Mouse (Mus musculus): ENCODE results near the gene Ly6f. TPM values are rescaled to one million over a fixed set of nuclear protein-coding genes. Genes with fewer than 3 reads are reported as not detected.

Gene Ly6f
- polyA plus RNA-seq (2016; fragmentation: Nextera tagmentation; extraction: Ambion mirVana) = not detected in 2 replicates

DNA sequence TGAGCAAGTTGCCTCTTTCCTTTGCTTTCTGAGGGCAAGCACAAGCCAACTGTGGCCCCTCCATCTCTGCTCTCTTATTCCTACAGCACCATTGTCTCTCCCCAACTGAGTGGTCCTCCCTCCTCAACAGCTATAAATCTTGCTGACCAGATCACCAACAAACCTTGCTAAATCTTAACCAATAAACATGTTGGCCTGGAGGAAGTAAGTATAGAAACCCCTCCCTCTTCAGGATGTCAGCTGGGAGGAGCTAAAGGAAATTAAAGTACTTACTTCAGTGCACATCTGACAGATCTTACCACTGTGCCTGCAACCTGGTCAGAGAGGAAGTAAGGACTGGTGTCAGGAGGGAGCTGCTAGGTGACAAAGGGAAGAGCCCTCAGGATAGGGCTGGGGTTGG lies at the start of gene Ly6f:
TSS of gene Ly6f (plus strand) at position 301 of the 400 bp plus-strand sequence.
- no peak within 1 kb of the TSS for H3K27ac ChIP-seq (ENCODE audit: poor library complexity, severe bottlenecking)
- no peak within 1 kb of the TSS for H3K9ac ChIP-seq
- H3K4me3 ChIP-seq = no peak within 1 kb of the TSS
- no peaks in the 10 kb centered on the region for H3K36me3 ChIP-seq
- H3K4me2 ChIP-seq = no peak within 1 kb of the TSS
- H3K9me3 ChIP-seq (replicated peaks) = 0 out of 2 replicates have a peak, but pooled peaks cover 4% of the 10 kb centered on the region
- no peak for ATAC-seq (ENCODE audit: insufficient number of reproducible peaks, low FRiP score)
- no peaks in the 10 kb centered on the region for H3K4me1 ChIP-seq (replicated peaks)
- H3K27me3 ChIP-seq (replicated peaks) = no peaks in the 10 kb centered on the region

DNA sequence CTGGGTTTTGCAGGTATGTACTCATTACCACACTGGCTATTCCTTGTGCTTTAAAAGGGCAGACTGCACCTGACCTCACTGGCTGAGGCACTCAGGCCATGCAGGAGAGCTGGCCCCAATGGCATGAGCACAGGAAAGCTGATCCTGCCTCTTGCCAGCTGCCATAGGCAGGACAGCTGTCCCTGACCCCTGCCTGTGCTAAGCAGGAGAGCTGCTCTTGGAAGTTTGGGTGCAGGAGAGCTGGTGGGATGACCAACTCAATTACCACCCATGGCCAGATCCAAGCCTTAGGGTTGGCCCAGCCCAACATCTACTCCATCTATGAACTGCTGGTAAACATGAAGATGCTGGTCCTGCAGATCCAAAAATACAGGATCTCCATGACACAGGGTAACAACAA lies 46.3 kb upstream of the Ly6f start:
- no peaks in the 10 kb centered on the region for H3K4me1 ChIP-seq (replicated peaks)
- H3K27ac ChIP-seq (ENCODE audit: poor library complexity, severe bottlenecking) = no peak overlapping the region
- no peaks in the 10 kb centered on the region for H3K36me3 ChIP-seq
- no peaks in the 10 kb centered on the region for H3K27me3 ChIP-seq (replicated peaks)
- H3K9me3 ChIP-seq (replicated peaks) = peaks cover 14% of the 10 kb centered on the region
- H3K4me3 ChIP-seq = no peak overlapping the region
- no peak overlapping the region for H3K9ac ChIP-seq
- H3K4me2 ChIP-seq = no peak overlapping the region
- no peak for ATAC-seq (ENCODE audit: insufficient number of reproducible peaks, low FRiP score)

DNA sequence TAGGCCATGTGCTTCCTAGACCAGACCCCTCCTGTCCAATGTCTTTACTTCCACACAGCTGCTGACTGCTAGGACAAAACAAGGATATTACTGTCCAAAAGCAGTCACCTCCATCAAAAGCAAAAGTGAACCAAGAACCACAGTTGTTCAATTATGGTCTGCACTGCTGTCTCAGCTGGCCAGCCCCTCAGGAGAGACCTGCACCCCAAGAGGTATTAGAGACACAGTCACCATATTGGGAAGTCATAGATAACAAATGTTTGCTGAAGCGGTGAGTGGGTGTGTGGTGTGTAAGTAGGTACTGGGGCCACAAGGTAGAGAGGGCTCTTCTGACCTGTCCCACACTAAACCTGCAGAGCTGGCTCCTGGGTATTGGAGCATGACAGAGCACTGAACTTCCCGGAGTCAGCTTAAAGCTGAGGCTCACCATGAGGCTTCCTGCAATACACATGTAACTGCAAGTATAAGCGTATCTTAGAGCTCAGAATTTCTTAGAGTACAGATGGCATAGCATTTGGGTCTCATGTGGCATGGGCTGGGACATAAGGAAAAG lies 30.4 kb upstream of the Ly6f start:
- Histone ChIP-seq H3K4me1 (replicated peaks) (no peaks in the 10 kb centered on the region), H3K36me3 (no peaks in the 10 kb centered on the region), H3K9me3 (replicated peaks) (peaks cover 5% of the 10 kb centered on the region; the same call in 1 of the 2 replicates), H3K4me3 (no peak overlapping the region), H3K27me3 (replicated peaks) (no peaks in the 10 kb centered on the region), H3K9ac (no peak overlapping the region), H3K4me2 (no peak overlapping the region), H3K27ac (ENCODE audit: poor library complexity, severe bottlenecking) (no peak overlapping the region)
- 79% methylated on average over 3 of the region's 3 CpGs for WGBS
- no peak for ATAC-seq (ENCODE audit: insufficient number of reproducible peaks, low FRiP score)

DNA sequence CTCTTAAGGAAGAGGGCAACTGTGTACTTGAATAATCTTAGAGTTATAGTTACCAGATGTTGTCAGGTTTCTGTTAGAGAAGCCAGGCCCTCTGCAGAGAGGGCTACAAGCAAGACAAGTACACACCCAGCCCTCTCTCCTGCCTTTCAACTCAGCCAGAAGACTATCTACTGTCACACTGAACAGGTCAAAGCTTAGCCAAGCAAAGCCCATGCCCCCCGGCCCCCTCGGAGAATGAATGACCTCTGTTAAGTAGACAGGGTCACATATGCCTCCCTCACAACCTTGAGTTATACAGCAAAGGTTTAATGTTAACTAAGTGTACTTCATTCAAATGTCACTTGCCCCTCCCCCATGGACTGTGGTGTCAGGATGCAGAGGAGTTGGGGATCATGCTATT lies 27.7 kb upstream of the Ly6f start:
- 91% methylated on average over 2 of the region's 2 CpGs for WGBS
- Histone ChIP-seq H3K36me3 (no peaks in the 10 kb centered on the region), H3K9ac (no peak overlapping the region), H3K9me3 (replicated peaks) (no peaks in the 10 kb centered on the region), H3K27me3 (replicated peaks) (no peaks in the 10 kb centered on the region), H3K27ac (ENCODE audit: poor library complexity, severe bottlenecking) (no peak overlapping the region), H3K4me3 (no peak overlapping the region), H3K4me2 (no peak overlapping the region), H3K4me1 (replicated peaks) (no peaks in the 10 kb centered on the region)
- no peak for ATAC-seq (ENCODE audit: insufficient number of reproducible peaks, low FRiP score)

DNA sequence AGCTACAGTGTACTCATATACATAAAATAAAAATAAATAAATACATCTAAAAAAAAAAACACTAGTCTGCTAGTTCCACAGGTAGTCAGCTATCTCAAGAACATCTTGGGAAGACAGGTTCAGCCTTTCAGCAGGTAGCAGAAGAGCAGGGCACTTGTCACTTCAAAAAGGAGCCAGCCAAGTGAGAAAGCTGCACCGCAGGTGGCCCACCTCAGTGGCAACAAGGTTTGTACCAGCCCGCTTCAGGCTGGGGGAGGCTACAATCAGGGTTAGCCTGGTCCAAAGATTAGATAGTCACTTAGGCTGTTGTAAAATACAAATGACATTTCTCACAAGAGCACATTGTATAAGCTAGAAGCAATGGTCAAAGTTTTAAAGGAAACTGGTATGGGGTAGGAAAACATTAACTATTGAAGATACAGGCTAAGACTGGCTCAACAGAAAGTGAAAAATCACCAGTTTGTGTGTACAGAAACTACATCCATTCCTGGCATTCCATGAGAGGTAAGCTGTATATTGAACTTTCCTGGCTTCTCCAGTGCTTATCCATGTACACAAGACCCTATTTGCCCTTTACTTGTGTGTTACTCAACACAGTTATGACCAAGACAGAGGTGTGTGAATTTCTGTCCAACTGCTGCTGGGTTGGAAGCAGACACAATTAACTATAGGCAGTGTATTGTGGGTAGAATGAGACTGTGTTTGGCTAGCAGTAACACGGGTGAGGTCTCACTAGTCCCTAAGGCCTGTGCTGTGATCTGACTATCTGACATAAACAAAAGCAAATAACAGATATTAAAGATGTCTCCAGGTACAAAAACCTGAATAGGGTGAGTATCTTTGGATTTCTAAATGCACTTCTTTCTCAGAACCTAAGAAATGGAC lies 25.2 kb upstream of the Ly6f start:
- ATAC-seq (ENCODE audit: insufficient number of reproducible peaks, low FRiP score) = no peak
- Histone ChIP-seq H3K27ac (ENCODE audit: poor library complexity, severe bottlenecking) (no peak overlapping the region), H3K4me2 (no peak overlapping the region), H3K4me1 (replicated peaks) (no peaks in the 10 kb centered on the region), H3K27me3 (replicated peaks) (no peaks in the 10 kb centered on the region), H3K9ac (no peak overlapping the region), H3K36me3 (no peaks in the 10 kb centered on the region), H3K4me3 (no peak overlapping the region), H3K9me3 (replicated peaks) (no peaks in the 10 kb centered on the region)
- 61% methylated on average over 3 of the region's 3 CpGs for WGBS

DNA sequence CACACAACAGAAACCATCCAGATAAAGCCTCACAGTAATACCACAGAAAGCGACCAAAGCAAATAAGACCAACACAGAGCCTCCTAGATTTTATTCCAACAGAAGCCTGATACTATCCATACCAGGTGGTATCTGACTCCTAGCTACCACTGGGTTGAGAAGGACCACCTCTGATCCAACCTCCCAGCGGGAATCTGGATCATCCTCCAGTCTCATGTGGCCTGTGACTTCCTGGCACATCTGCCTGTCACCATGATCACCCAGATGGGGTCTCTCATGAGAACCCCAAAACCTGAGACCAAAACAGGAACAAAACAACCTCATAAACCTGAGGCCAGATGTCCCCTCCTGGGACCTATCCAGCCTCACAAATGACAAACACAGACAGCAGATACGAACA lies 13.6 kb upstream of the Ly6f start:
- H3K27me3 ChIP-seq (replicated peaks) = no peaks in the 10 kb centered on the region
- no peak overlapping the region for H3K27ac ChIP-seq (ENCODE audit: poor library complexity, severe bottlenecking)
- H3K4me3 ChIP-seq = no peak overlapping the region
- H3K9me3 ChIP-seq (replicated peaks) = peaks cover 9% of the 10 kb centered on the region; the same call in 1 of the 2 replicates
- H3K9ac ChIP-seq = no peak overlapping the region
- no peaks in the 10 kb centered on the region for H3K4me1 ChIP-seq (replicated peaks)
- H3K4me2 ChIP-seq = no peak overlapping the region
- 74% methylated on average over 3 of the region's 3 CpGs for WGBS
- H3K36me3 ChIP-seq = no peaks in the 10 kb centered on the region
- no peak for ATAC-seq (ENCODE audit: insufficient number of reproducible peaks, low FRiP score)

DNA sequence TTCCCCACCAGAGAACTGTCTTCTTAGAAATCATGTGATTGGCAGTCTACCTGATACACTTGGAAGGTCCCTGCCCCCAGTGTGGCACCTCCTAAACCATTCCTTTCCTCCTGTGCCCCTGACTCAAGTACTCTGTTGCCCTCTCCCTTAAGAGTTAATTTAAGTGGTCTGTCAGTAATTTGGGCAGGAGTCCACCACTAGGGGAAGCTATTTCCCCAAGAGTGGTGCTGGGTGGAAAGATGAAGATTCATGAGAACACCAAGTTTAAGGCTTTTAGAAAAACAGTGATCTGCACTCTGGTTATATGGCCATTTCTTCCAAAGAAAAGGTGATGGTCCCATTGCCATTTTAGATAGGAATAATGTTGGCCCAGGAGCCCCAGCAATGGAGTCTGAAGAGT lies 2.4 kb upstream of the Ly6f start:
- H3K27ac ChIP-seq (ENCODE audit: poor library complexity, severe bottlenecking) = no peak overlapping the region
- no peaks in the 10 kb centered on the region for H3K4me1 ChIP-seq (replicated peaks)
- no peak for ATAC-seq (ENCODE audit: insufficient number of reproducible peaks, low FRiP score)
- no peak overlapping the region for H3K4me3 ChIP-seq
- H3K9ac ChIP-seq = no peak overlapping the region
- no peaks in the 10 kb centered on the region for H3K27me3 ChIP-seq (replicated peaks)
- no peak overlapping the region for H3K4me2 ChIP-seq
- H3K36me3 ChIP-seq = no peaks in the 10 kb centered on the region
- peaks cover 3% of the 10 kb centered on the region; the same call in 1 of the 2 replicates for H3K9me3 ChIP-seq (replicated peaks)

DNA sequence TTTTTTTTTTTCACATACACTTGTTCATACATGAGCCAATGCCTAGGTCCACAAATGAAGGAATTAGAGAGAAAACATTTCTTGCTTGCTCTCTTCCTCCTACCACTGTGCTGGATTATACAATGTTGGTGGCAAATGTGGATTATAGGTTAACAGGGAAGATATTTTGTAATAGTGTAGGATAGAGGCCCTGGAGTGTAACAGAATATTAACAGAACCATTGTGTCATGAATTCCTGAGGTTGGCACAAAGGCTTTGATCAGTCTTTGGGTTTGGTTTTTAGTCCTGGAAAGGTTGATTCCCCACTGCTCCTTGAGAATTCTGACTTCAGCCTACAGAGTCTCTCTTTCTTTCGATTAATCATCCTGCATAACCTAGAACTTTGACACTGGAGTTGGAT lies 1.6 kb upstream of the Ly6f start:
- Histone ChIP-seq H3K9ac (no peak overlapping the region), H3K4me3 (no peak overlapping the region), H3K27ac (ENCODE audit: poor library complexity, severe bottlenecking) (no peak overlapping the region), H3K27me3 (replicated peaks) (no peaks in the 10 kb centered on the region), H3K4me2 (no peak overlapping the region), H3K36me3 (no peaks in the 10 kb centered on the region), H3K9me3 (replicated peaks) (no peaks in the 10 kb centered on the region), H3K4me1 (replicated peaks) (no peaks in the 10 kb centered on the region)
- WGBS = 50% methylated on average over 1 of the region's 1 CpGs
- ATAC-seq (ENCODE audit: insufficient number of reproducible peaks, low FRiP score) = no peak

DNA sequence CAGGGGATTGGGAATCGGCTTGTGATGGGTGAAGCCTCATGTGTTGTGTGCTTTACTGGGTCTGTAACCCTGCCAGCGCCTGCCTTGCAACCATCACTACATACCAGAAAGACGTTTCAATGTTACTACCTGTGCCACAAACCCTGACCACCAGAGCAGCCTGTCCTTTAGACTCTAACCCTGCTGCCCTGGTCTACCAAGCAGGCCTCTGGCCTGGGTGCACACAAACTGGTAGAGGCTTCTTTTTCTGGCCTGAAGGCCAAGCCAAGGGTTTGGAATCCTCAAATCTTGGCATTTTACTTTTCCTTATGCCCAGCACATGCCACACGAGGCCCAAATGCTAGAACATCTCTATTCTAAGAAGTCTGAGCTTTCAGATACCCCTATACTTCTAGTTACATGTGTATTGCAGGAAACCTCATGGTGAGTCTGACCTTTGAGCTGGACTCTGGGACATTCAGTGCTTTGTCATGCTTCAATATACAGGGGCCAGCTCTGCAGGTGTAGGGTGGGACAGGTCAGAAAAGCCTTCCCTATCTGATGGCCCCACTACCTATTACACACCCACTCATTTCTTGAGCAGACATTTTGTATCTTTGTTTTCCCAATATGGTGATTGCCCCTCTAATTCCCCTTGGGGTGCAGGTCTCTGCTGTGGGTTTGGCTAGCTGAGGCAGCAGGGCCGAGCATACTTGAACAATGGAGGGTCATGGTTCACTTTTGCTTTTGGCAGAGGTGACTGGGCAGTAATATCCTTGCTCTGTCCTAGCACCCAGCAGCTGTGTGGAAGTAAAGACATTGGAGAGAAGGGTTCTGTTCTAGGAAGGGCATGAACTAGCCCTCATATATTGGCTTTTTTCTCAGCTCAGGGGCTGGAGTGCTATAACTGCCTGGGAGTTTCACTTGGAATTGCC lies 952 bp downstream of the Ly6f start:
- H3K4me1 ChIP-seq (replicated peaks) = no peaks in the 10 kb centered on the region
- peaks cover 4% of the 10 kb centered on the region; the same call in 1 of the 2 replicates for H3K9me3 ChIP-seq (replicated peaks)
- H3K27ac ChIP-seq (ENCODE audit: poor library complexity, severe bottlenecking) = no peak overlapping the region
- no peak overlapping the region for H3K4me3 ChIP-seq
- H3K9ac ChIP-seq = no peak overlapping the region
- no peaks in the 10 kb centered on the region for H3K36me3 ChIP-seq
- H3K27me3 ChIP-seq (replicated peaks) = no peaks in the 10 kb centered on the region
- 67% methylated on average over 5 of the region's 5 CpGs for WGBS
- no peak for ATAC-seq (ENCODE audit: insufficient number of reproducible peaks, low FRiP score)
- no peak overlapping the region for H3K4me2 ChIP-seq

DNA sequence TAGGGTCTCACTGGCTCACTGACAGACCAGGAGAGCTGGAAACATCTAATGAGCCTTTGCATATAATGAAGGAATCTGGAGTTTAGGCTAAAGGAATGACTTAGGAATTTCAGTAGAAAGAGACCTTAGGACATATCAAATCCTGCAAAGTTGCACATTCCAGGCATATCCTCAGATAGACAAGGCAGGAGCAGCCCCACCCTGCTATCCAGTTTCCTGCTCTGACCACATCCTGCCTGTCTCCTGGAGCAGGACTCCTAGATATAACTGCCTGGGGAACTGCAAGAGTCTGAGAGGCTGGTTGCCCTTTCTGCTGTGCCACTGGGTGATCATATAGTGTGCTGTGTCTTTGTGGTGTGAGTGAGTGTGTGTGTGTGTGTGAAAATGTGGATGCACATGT lies 1.9 kb downstream of the Ly6f start:
- no peaks in the 10 kb centered on the region for H3K4me1 ChIP-seq (replicated peaks)
- no peaks in the 10 kb centered on the region for H3K36me3 ChIP-seq
- no peak for ATAC-seq (ENCODE audit: insufficient number of reproducible peaks, low FRiP score)

DNA sequence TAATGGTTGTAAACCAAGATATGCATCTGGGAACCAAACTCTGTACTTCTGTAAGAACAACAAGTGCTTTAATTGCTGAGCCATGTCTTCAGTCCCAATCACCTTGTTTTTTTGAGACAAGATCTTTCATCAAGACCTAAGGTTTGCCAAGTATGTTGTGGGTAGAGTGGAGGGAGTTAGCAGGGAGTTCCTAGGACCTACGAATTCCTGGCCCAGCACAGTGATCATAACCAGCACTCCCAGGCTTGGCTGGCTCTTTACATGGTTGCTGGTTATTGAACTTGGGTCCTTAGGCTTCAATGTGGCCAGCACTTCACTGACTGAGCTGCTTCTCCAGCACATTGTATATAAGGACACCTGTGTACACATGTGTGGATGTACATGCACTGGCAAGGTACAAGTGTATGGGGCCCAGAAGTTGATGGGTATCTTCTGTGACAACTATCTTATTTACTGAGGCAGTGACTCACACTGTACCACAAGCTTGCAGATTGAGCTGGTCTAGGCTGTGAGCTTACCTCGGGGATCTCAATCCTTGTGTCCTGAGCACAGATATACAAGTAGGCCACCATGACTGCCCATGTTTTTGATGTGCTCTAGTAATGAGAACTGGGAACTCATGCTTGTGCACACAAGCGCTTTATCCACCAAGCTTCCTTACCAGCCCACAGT lies 2.6 kb downstream of the Ly6f start:
- Histone ChIP-seq H3K27me3 (replicated peaks) (no peaks in the 10 kb centered on the region), H3K4me1 (replicated peaks) (no peaks in the 10 kb centered on the region), H3K9me3 (replicated peaks) (peaks cover 4% of the 10 kb centered on the region; the same call in 1 of the 2 replicates), H3K27ac (ENCODE audit: poor library complexity, severe bottlenecking) (no peak overlapping the region), H3K4me2 (no peak overlapping the region), H3K36me3 (no peaks in the 10 kb centered on the region), H3K9ac (no peak overlapping the region), H3K4me3 (no peak overlapping the region)
- 63% methylated on average over 3 of the region's 3 CpGs for WGBS
- no peak for ATAC-seq (ENCODE audit: insufficient number of reproducible peaks, low FRiP score)

More for the DNA sequence above, 1.9 kb downstream of the Ly6f start:
- Histone ChIP-seq H3K9ac (no peak overlapping the region), H3K9me3 (replicated peaks) (peaks cover 4% of the 10 kb centered on the region; the same call in 1 of the 2 replicates), H3K4me2 (no peak overlapping the region), H3K27me3 (replicated peaks) (no peaks in the 10 kb centered on the region), H3K4me3 (no peak overlapping the region), H3K27ac (ENCODE audit: poor library complexity, severe bottlenecking) (no peak overlapping the region)
